Mouse (Mus musculus): ENCODE measurements around the gene Fam221b.

Gene Fam221b

DNA sequence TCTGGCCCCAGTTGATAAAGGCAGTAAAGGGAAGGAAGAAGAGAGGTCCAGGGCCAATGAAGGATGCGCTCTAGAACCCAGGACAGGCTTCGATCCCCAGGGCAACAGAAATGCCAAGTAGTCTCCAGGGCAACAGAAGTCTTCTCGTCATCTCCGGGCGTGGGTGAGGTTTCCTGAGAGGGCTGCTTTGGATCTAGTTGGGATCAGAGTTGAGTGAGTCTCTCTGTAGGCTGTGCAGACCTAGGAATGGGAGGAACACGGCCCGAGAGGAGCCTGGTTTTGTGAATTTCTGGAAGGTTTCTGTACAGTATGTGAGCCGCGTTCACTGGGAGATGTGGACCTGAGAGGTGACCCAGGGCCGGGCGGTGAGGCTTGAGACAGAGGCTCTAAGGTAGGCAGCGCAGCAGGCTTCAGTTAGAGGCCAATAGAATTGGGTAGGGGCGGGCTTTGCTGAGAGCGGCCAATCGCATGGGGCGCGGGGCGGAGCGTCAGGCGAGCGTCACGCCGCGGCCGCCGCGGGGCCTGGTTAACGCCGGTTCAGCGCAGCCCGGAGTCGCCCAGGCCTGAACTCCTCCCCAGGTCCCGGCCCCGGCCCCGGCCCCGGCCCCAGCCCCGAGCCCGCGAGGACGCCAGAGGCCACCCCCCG lies at the start of gene Fam221b, which contains the start of gene Tmem8b:
TSS of gene Fam221b (minus strand) at position 364 of the 646 bp plus-strand sequence.
TSS of gene Tmem8b (plus strand) at position 190 of the 646 bp plus-strand sequence.
- DNase-seq, result peak; percentile 91

DNA sequence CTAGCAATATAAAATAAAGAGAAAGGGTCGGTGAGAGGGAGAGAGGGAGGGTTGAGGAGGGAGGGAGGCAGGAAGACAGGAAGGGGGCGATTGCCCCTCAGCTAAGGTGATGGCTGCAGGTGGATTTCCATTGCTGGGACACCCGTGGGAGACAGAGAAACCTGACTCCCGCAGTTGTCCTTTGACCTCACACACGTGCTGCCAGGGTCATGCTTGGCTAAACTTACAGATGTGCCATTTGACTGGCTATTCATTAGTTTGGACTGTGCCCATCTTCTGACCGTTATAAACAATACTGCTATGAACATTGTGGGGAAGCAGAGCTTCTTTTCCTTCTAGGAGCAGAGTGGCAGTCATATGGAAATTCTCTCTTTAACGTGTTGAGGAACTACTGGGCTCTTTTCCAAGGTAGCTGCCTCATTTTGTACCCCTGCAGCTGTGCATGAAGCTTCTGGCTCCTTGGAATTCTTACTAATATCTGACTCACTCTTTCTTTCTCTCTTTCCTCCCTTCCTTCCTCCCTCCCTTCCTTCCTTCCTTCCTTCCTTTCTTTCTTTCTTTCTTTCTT lies 44.8 kb upstream of the Fam221b start:
- DNase-seq, result no peak

GRCm38 (mm10) chr4:43711821-43712220 lies 42.9 kb upstream of the Fam221b start:
- peak; percentile 50 for DNase-seq

DNA sequence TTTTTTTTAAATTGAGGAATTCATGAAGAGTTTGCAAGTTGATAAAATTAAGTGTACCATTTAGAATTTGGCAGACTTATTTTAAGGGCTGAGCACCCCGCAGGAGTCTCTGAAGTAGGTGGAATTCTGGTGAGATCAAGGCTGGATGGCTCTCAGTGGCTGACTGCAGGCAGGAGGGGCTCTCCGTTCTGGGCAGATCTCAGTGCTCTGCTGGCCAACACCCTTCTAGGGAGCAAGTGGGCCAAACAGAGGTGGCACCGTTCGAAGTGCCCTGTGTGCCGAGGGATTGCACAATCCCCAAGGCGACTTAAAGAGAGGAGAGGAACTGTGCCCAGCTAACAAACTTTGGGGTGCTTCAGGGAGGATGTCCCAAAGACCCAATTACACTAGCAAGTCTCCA lies 40.9 kb upstream of the Fam221b start, which contains the start of gene Olfr71:
TSS of gene Olfr71 (minus strand) at position 387 of the 400 bp plus-strand sequence.
- no peak for DNase-seq

DNA sequence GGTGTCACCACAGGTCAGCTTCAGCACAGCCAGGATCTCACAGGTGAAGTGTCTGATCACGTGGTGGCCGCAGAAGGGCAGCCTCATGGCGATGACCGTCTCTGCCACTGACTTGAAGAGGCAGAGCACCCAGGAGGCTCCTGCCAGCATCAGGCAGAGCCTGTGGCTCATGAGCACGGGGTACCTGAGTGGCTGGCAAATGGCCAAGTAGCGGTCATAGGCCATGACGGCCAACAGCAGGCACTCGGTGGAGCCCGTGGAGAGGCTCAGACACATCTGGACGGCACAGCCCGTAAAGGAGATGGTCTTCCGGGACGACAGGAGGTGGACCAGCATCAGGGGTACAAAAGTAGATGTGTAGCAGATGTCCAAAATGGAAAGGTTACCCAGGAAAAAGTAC lies 37.0 kb upstream of the Fam221b start:
- DNase-seq, result no peak

- no peak for DNase-seq
These were observed 34.9 kb upstream of the Fam221b start for GRCm38 (mm10) chr4:43703851-43704250.

DNA sequence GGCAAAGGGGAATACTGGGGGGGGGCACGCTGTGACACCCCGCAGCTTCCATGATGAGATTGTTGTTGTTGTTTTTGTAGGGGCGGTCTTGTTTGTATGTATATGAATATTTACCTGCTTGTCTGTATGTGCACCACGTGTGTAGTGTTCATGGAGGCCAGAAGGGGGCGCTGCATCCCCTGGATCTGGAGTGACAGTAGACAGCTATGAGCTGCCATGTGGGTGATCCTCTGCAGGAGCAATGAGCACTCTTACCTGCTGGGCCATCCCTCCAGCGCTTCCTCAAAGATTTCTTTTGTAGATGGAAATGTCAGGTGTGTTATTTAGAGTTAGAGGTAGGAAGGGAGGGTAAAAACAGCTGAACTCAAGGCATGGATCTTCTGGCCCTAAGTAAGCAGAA lies 34.5 kb upstream of the Fam221b start:
- DNase-seq, result no peak

- no peak for DNase-seq
These were observed 31.8 kb upstream of the Fam221b start, which contains the start of gene Olfr70 for GRCm38 (mm10) chr4:43700707-43701106. TSS of gene Olfr70 (minus strand) at chr4:43700807.

DNA sequence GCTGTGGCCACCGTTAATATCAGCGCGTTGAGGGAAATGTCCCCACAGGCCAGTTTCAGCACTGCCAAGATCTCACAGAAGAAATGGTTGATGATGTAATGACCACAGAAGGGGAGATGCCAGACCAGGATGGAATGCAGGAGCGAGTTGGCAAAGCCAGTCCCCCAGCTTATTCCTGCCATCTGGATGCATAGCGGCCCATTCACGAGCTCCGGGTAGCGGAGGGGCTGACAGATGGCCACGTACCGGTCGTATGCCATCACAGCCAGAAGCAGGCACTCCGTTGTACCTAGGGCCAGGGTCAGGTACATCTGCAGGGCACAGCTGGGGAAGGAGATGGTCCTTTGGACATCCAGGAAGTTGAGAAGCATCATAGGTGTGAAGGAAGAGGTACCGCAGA lies 27.6 kb upstream of the Fam221b start:
- DNase-seq, result no peak

GRCm38 (mm10) chr4:43695249-43695671 lies 26.3 kb upstream of the Fam221b start:
- no peak for DNase-seq

GRCm38 (mm10) chr4:43694439-43695248 lies 25.7 kb upstream of the Fam221b start:
- DNase-seq, result no peak

GRCm38 (mm10) chr4:43693806-43694241 lies 24.9 kb upstream of the Fam221b start:
- DNase-seq, result no peak

DNA sequence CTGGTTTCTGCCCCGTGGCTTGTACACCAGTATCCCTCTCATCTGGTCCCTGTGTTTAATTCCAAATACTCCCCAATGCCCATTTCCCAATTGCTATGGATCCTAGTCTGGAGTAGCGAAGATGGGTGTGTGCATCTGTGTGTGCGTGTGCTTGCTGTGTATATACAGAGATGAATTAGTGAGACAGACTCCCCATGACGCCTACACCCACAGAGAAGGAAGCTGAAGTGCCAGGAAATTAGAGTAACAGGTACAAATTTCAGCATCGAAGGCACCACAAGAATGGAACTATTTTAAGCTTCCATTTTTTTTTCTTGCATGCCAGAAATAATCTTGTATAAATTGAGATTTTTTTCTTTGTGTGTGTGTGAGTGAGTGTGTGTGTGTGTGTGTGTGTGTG lies 22.1 kb upstream of the Fam221b start:
- DNase-seq, result no peak

- DNase-seq, result no peak
These were observed 21.1 kb upstream of the Fam221b start for GRCm38 (mm10) chr4:43690021-43690420.

DNA sequence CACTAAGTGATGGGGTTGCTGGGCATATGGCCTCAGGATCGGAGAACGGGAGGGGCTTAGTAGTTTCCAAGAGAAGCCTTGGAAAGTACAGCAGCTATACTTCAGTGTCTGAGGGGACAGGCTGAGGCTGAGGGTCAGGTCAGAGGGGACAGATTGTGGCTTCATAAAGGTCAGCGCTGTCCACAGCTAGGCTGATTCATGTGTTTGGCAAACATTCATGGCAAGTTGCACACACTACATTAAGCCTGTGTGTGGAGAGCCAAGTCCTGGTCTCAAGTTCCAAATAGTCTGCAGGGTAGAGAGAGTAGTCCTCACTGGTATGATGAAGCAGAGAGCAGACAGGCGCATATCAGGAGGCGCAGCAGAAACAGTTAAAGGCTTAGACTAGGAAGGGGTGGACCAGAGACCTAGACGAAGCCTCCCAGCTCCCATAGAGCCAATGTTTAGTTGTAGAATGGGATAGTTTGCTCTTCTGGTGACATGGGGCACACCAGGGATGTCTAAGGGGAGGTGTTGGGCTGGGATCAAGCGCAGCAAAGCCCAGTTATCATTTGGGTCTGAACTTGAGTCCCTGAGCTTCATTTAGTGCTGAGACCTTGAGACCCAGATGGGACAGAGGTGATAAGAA lies 10.6 kb upstream of the Fam221b start:
- DNase-seq, result no peak

GRCm38 (mm10) chr4:43678541-43678940 lies 9.6 kb upstream of the Fam221b start:
- DNase-seq, result no peak

DNA sequence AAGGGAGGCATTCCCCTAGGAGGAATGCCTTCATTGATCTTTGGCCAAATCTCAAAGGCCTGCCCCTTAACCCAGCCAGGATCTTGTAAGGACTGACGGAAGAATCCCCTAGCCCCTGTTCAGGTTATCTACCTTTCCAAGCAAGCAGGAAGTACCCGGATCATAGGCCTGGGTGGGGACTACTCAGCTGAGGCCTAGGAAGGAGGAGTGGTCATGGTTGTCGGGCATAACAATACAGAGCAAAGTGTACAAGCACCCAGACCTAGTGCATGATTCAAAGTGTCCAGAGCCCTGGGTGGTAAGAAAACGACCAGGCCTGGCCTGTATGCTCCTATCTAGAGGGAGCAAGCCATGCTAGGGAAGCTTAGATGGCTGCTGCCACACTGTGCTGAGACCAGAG lies 6.7 kb upstream of the Fam221b start:
- DNase-seq, result no peak

DNA sequence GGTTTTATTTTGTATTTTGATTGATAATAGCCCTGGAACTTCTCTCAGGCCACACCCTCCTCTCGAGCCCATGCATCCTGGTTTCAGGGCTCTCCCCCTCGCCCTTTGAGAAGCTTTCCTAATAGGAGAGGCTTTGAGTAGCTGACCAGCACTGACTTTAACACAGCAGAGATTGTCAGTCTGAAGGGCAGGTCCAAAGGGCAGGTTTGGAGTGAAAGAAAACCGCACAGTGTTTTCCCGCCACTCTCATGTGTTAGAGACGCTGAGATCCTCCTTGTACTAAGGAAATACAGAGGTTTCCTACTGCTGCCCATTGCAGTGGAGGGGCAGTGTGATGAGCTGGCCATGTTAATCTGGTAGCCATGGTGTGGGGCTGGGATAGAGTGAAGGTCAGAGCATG lies 6.0 kb upstream of the Fam221b start:
- no peak for DNase-seq

DNA sequence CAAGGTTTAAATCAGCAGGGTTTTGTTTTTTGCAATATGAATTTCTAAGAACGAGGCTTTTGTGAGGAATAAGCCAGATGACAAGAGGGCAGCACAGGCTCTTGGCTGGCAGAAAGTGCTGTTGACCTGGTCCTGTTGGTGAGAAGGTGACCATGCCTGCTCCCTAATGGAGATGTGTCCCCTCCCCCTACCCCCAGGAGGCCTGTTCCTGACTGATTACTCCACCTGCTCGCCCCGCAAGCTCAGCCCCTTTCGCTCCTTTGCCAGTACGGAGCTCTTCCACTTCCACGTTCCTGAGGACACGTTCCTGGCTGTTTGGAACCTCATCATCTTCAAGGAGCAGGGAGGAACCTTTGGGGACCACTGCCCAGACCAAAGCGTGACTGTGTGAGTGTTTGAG lies 4.8 kb upstream of the Fam221b start:
- DNase-seq, result no peak

GRCm38 (mm10) chr4:43672070-43672469 lies 3.1 kb upstream of the Fam221b start:
- peak; percentile 76 for DNase-seq

- DNase-seq, result no peak
These were observed 466 bp upstream of the Fam221b start for GRCm38 (mm10) chr4:43669428-43669794.

GRCm38 (mm10) chr4:43666412-43666811 lies 2.5 kb downstream of the Fam221b start:
- no peak for DNase-seq

DNA sequence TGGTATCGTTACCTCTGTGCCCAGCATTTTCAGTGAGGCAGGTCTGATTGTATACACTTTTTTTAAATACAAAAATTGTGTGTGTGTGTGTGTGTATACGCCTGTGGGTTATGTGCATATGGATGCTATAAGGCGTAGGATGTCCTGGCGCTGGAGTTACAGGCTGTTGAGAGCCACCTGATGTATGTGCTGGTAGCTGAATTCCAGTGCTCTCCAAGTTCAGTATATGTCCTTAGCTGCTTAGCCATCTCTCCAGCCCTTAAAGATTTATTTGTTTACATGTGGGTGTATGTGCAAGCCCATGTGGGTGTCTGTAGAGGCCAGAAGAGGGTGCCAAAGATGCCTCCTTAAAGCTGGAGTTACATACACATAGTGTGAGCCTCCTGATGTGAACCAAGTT lies 11.8 kb downstream of the Fam221b start:
- DNase-seq, result peak; percentile 18

Measured in right cerebral cortex, postnatal 25 days (tissue).